Mouse (Mus musculus) liver, postnatal 0 days (tissue): ENCODE results near the gene Aig1. TPM values are rescaled to one million over a fixed set of nuclear protein-coding genes. Genes with fewer than 3 reads are reported as not detected.

ENCODE experiments used
- ATAC-seq: fragments of 200-750 bp; cut with Nextera tagmentation; 2 replicates; pipeline ENCODE4 v1.8.0; 2017; ENCODE audit warnings: mild to moderate bottlenecking, moderate library complexity
- DNase-seq: peaks from one replicate; pipeline ENCODE4 v3.0.0-alpha.2; 2016
- H3K27ac ChIP-seq: fragments of 300-500 bp; sonication (generic); 2 replicates; pipeline ENCODE4 v1.5.1; 2014; ENCODE audit warnings: antibody characterized with exemption, moderate library complexity, mild to moderate bottlenecking, low read depth
- H3K27me3 ChIP-seq: fragments of 300-500 bp; sonication (generic); 2 replicates; pipeline ENCODE4 v1.6.1; 2014; ENCODE audit warnings: low read length, control low read depth, mixed read lengths; ENCODE audit not compliant: insufficient read depth
- H3K36me3 ChIP-seq: fragments of 300-500 bp; sonication (generic); replicated peaks from 2 replicates; pipeline ENCODE4 v1.6.1; 2014; ENCODE audit warnings: mild to moderate bottlenecking, control low read depth, low read length, moderate library complexity, mixed read lengths; ENCODE audit not compliant: insufficient read depth
- H3K4me1 ChIP-seq: fragments of 300-500 bp; sonication (generic); 2 replicates; pipeline ENCODE4 v1.6.1; 2014; ENCODE audit warnings: antibody characterized with exemption, mild to moderate bottlenecking, control low read depth; ENCODE audit not compliant: insufficient read depth
- H3K4me2 ChIP-seq: fragments of 300-500 bp; sonication (generic); 2 replicates; pipeline ENCODE4 v1.6.1; 2014; ENCODE audit warnings: low read depth, mild to moderate bottlenecking, low read length, moderate library complexity, mixed read lengths
- H3K4me3 ChIP-seq: fragments of 300-500 bp; sonication (generic); 2 replicates; pipeline ENCODE4 v1.5.1; 2014; ENCODE audit warnings: low read depth, low read length
- H3K9ac ChIP-seq: fragments of 300-500 bp; sonication (generic); replicated peaks from 2 replicates; pipeline ENCODE4 v1.6.1; 2014; ENCODE audit warnings: mild to moderate bottlenecking, moderate library complexity
- H3K9me3 ChIP-seq: fragments of 300-500 bp; sonication (generic); 2 replicates; pipeline ENCODE4 v1.6.1; 2016; ENCODE audit warnings: mild to moderate bottlenecking, control low read depth, low read length, mixed read lengths
- CTCF ChIP-seq: sonication (generic); IDR thresholded peaks from 2 replicates; pipeline ENCODE4 v1.5.1; 2016; ENCODE audit warnings: antibody characterized with exemption, low read depth
- EP300 ChIP-seq: IDR thresholded peaks from 2 replicates; pipeline ENCODE4 v1.6.1; 2016; ENCODE audit warnings: antibody characterized with exemption, low read depth, mild to moderate bottlenecking
- WGBS: fragments of 180-500 bp; shearing (Covaris S2); extraction: QIAGEN DNeasy Blood & Tissue Kit; methylation state at CpG from one replicate; pipeline ENCODE4 v1.1.7; 2014; ENCODE audit not compliant: insufficient replicate concordance; 5-methylcytosine and 5-hydroxymethylcytosine counted together
- polyA plus RNA-seq: library from polyadenylated mRNA; unstranded; fragments of >200 nt; fragmentation: Nextera tagmentation; extraction: Ambion mirVana; gene quantifications from 2 replicates; pipeline ENCODE4 v1.2.1, GENCODE M21; 2015

Aig1 gene
- polyA plus RNA-seq, 1 experiment from 2014 or later, result 27.6 TPM

GRCm38 (mm10) chr10:13850071-13850470 lies 18.7 kb downstream of the Aig1 start:
- Histone ChIP-seq H3K4me2 (no peak overlapping the region), H3K36me3 (no peaks in the 10 kb centered on the region), H3K27ac (no peak overlapping the region), H3K27me3 (no peaks in the 10 kb centered on the region), H3K4me1 (no peaks in the 10 kb centered on the region), H3K9ac (no peak overlapping the region), H3K9me3 (no peaks in the 10 kb centered on the region), H3K4me3 (no peak overlapping the region)
- DNase-seq (no peak), ATAC-seq (no peak)
- TF ChIP-seq CTCF (no peak), EP300 (no peak)
- 65% methylated on average over 3 of the region's 3 CpGs for WGBS

- ATAC-seq (no peak), DNase-seq (no peak)
- H3K4me2 ChIP-seq, result no peak overlapping the region
- no peaks in the 10 kb centered on the region for H3K36me3 ChIP-seq
- no peaks in the 10 kb centered on the region for H3K4me1 ChIP-seq
- no peaks in the 10 kb centered on the region for H3K9me3 ChIP-seq
- TF ChIP-seq CTCF, result no peak
- no peak for TF ChIP-seq EP300
- H3K4me3 ChIP-seq, result no peak overlapping the region
- WGBS, result 85% methylated on average over 2 of the region's 2 CpGs
- no peaks in the 10 kb centered on the region for H3K27me3 ChIP-seq
- H3K27ac ChIP-seq, result no peak overlapping the region
- no peak overlapping the region for H3K9ac ChIP-seq
These were observed 19.6 kb downstream of the Aig1 start for GRCm38 (mm10) chr10:13849205-13849604.

GRCm38 (mm10) chr10:13844864-13845263 lies 23.9 kb downstream of the Aig1 start:
- 0 out of 2 replicates have a peak, but pooled peaks cover 2% of the 10 kb centered on the region for H3K4me1 ChIP-seq
- H3K4me3 ChIP-seq, result no peak overlapping the region
- DNase-seq, result no peak
- no peaks in the 10 kb centered on the region for H3K36me3 ChIP-seq
- 80% methylated on average over 4 of the region's 4 CpGs for WGBS
- H3K9me3 ChIP-seq, result no peaks in the 10 kb centered on the region
- no peak for ATAC-seq
- TF ChIP-seq EP300 (no peak), CTCF (no peak)
- no peak overlapping the region for H3K9ac ChIP-seq
- H3K4me2 ChIP-seq, result no peak overlapping the region
- no peaks in the 10 kb centered on the region for H3K27me3 ChIP-seq
- no peak overlapping the region for H3K27ac ChIP-seq

GRCm38 (mm10) chr10:13843746-13844145 lies 25.0 kb downstream of the Aig1 start:
- no peaks in the 10 kb centered on the region for H3K27me3 ChIP-seq
- no peaks in the 10 kb centered on the region for H3K36me3 ChIP-seq
- TF ChIP-seq CTCF (no peak), EP300 (no peak)
- ATAC-seq (no peak), DNase-seq (no peak)
- H3K9me3 ChIP-seq, result no peaks in the 10 kb centered on the region
- 0 out of 2 replicates have a peak, but pooled peaks cover 2% of the 10 kb centered on the region for H3K4me1 ChIP-seq
- no peak overlapping the region for H3K4me3 ChIP-seq
- no peak overlapping the region for H3K27ac ChIP-seq
- H3K9ac ChIP-seq, result no peak overlapping the region
- WGBS, result 79% methylated on average over 3 of the region's 3 CpGs
- no peak overlapping the region for H3K4me2 ChIP-seq

- WGBS, result 78% methylated on average over 8 of the region's 8 CpGs
- H3K4me3 ChIP-seq, result no peak overlapping the region
- TF ChIP-seq EP300, result no peak
- no peak for TF ChIP-seq CTCF
- no peak overlapping the region for H3K4me2 ChIP-seq
- H3K27me3 ChIP-seq, result no peaks in the 10 kb centered on the region
- no peaks in the 10 kb centered on the region for H3K36me3 ChIP-seq
- ATAC-seq (no peak), DNase-seq (no peak)
- H3K4me1 ChIP-seq, result peaks cover 6% of the 10 kb centered on the region
- no peak overlapping the region for H3K27ac ChIP-seq
- no peak overlapping the region for H3K9ac ChIP-seq
- H3K9me3 ChIP-seq, result no peaks in the 10 kb centered on the region
These were observed 25.9 kb downstream of the Aig1 start for GRCm38 (mm10) chr10:13842855-13843254.

- H3K36me3 ChIP-seq, result no peaks in the 10 kb centered on the region
- no peak overlapping the region for H3K9ac ChIP-seq
- no peaks in the 10 kb centered on the region for H3K9me3 ChIP-seq
- no peak overlapping the region for H3K27ac ChIP-seq
- no peak overlapping the region for H3K4me3 ChIP-seq
- ATAC-seq (peak; percentile 64), DNase-seq (no peak)
- TF ChIP-seq CTCF, result no peak
- no peak for TF ChIP-seq EP300
- H3K4me1 ChIP-seq, result peaks cover 17% of the 10 kb centered on the region
- no peak overlapping the region for H3K4me2 ChIP-seq
- 63% methylated on average over 6 of the region's 6 CpGs for WGBS
- no peaks in the 10 kb centered on the region for H3K27me3 ChIP-seq
These were observed 30.2 kb downstream of the Aig1 start for GRCm38 (mm10) chr10:13838511-13839126.
